Mouse (Mus musculus) bone marrow, adult 2 months (tissue): Measurements from ENCODE around the gene Ccdc175.

Experiments used
- CTCF ChIP-seq: fragments of 200-500 bp; IDR thresholded peaks from 2 replicates; pipeline ENCODE4 v1.5.1; 2011; ENCODE audit warnings: low read length, control low read depth; ENCODE audit not compliant: control insufficient read depth, insufficient read depth
- POLR2A ChIP-seq: fragments of 200-500 bp; IDR thresholded peaks from 2 replicates; pipeline ENCODE4 v1.6.1; 2011; ENCODE audit warnings: low read depth, mild to moderate bottlenecking, control low read depth, low read length, borderline replicate concordance; ENCODE audit not compliant: control insufficient read depth

GRCm38 (mm10) chr12:72213554-72213953, 28.7 kb upstream of the Ccdc175 start:
- TF ChIP-seq CTCF (no peak), POLR2A (no peak)
